Mouse (Mus musculus) CH12.LX (cell line): Measurements from ENCODE around the gene Abhd14a. TPM values are rescaled to one million over a fixed set of nuclear protein-coding genes. Genes with fewer than 3 reads are reported as not detected.

ENCODE experiments used
- DNase-seq: peaks from one replicate; pipeline ENCODE4 v3.0.0-alpha.2; 2013; ENCODE audit errors: extremely low read depth
- H3K27ac ChIP-seq: 2 replicates; pipeline ENCODE4 v1.5.1; 2012; ENCODE audit warnings: low read depth, mild to moderate bottlenecking, control low read depth, moderate library complexity; ENCODE audit not compliant: insufficient read depth
- H3K27me3 ChIP-seq: replicated peaks from 2 replicates; pipeline ENCODE3; 2012; ENCODE audit warnings: inconsistent platforms
- H3K36me3 ChIP-seq, 2 experiments: replicated peaks in 1 of 2; 2 replicates each; pipeline versions ENCODE3 to v1.6.1; 2012; ENCODE audit warnings: inconsistent platforms in 1 of 2, low read length in 1 of 2, mild to moderate bottlenecking in 1 of 2, mixed read lengths in 1 of 2, moderate library complexity in 1 of 2; ENCODE audit not compliant: control insufficient read depth in 1 of 2, insufficient read depth in 1 of 2
- H3K4me1 ChIP-seq, 2 experiments: 2 replicates each; pipeline ENCODE4 v1.6.1; 2012; ENCODE audit warnings: inconsistent platforms in 1 of 2, moderate library complexity in 1 of 2; ENCODE audit not compliant: insufficient read depth in 2 of 2, control insufficient read depth in 1 of 2
- H3K4me2 ChIP-seq: 2 replicates; pipeline ENCODE4 v1.6.1; 2012; ENCODE audit warnings: low read depth, mild to moderate bottlenecking, control low read depth; ENCODE audit not compliant: poor library complexity, insufficient read depth, severe bottlenecking
- H3K4me3 ChIP-seq, 3 experiments: fragments of 150-350 bp in 1 of 3; sonication (generic) in 1 of 3; replicated peaks in 1 of 3; 2 replicates each; pipeline versions ENCODE3 to v1.5.1; 2011 to 2012; ENCODE audit warnings: low read depth in 2 of 3, low read length in 2 of 3, mild to moderate bottlenecking in 2 of 3, moderate library complexity in 2 of 3, control low read depth in 1 of 3, improper control_type of control experiment in 1 of 3, inconsistent platforms in 1 of 3, mixed read lengths in 1 of 3; ENCODE audit not compliant: poor library complexity in 1 of 3
- H3K79me2 ChIP-seq: replicated peaks from 2 replicates; pipeline ENCODE4 v1.6.1; 2012; ENCODE audit warnings: mild to moderate bottlenecking, moderate library complexity; ENCODE audit not compliant: control insufficient read depth, poor library complexity, insufficient read depth, severe bottlenecking; ENCODE audit errors: extremely low read depth
- H3K9ac ChIP-seq: 2 replicates; pipeline ENCODE4 v1.6.1; 2012; ENCODE audit warnings: low read depth, mild to moderate bottlenecking, control low read depth, moderate library complexity; ENCODE audit not compliant: insufficient read depth
- H3K9me3 ChIP-seq: replicated peaks from 2 replicates; pipeline ENCODE3; 2012; ENCODE audit warnings: low read length, inconsistent platforms, mixed read lengths
- CHD1 ChIP-seq: IDR thresholded peaks from 2 replicates; pipeline ENCODE4 v1.6.1; 2012; ENCODE audit warnings: low read depth, low read length, improper control_type of control experiment, inconsistent platforms
- CHD2 ChIP-seq: IDR thresholded peaks from 2 replicates; pipeline ENCODE4 v1.6.1; 2011; ENCODE audit warnings: low read length, improper control_type of control experiment
- KAT2A ChIP-seq: IDR thresholded peaks from 2 replicates; pipeline ENCODE4 v1.6.1; 2012; ENCODE audit warnings: low read length, improper control_type of control experiment, inconsistent platforms; ENCODE audit not compliant: insufficient replicate concordance
- MYC ChIP-seq: IDR thresholded peaks from 2 replicates; pipeline ENCODE4 v1.6.1; 2011; ENCODE audit warnings: low read depth, mild to moderate bottlenecking, improper control_type of control experiment, low read length
- NELFE ChIP-seq: IDR thresholded peaks from 2 replicates; pipeline ENCODE4 v1.6.1; 2011; ENCODE audit warnings: low read depth, low read length, improper control_type of control experiment
- RAD21 ChIP-seq: IDR thresholded peaks from 2 replicates; pipeline ENCODE4 v1.6.1; 2011; ENCODE audit warnings: low read depth, mild to moderate bottlenecking, low read length, improper control_type of control experiment, moderate library complexity
- SMC3 ChIP-seq: IDR thresholded peaks from 2 replicates; pipeline ENCODE4 v1.6.1; 2011; ENCODE audit warnings: low read depth, low read length, improper control_type of control experiment
- TBP ChIP-seq: conservative IDR thresholded peaks from 2 replicates; pipeline ENCODE4 v1.6.1; 2011; ENCODE audit warnings: low read depth, low read length, improper control_type of control experiment
- TCF12 ChIP-seq: IDR thresholded peaks from 2 replicates; pipeline ENCODE4 v1.6.1; 2014; ENCODE audit warnings: low read depth, mild to moderate bottlenecking, inconsistent platforms, low read length, improper control_type of control experiment
- USF1 ChIP-seq: IDR thresholded peaks from 2 replicates; pipeline ENCODE4 v1.6.1; 2014; ENCODE audit warnings: low read depth, mild to moderate bottlenecking, inconsistent platforms, low read length, improper control_type of control experiment
- ZKSCAN1 ChIP-seq: IDR thresholded peaks from 2 replicates; pipeline ENCODE4 v1.6.1; 2012; ENCODE audit warnings: low read depth, inconsistent platforms, low read length, improper control_type of control experiment, borderline replicate concordance
- ZMIZ1 ChIP-seq: IDR thresholded peaks from 2 replicates; pipeline ENCODE4 v1.6.1; 2012; ENCODE audit warnings: low read depth, mild to moderate bottlenecking, inconsistent platforms, low read length, improper control_type of control experiment
- ZNF384 ChIP-seq: IDR thresholded peaks from 2 replicates; pipeline ENCODE4 v1.6.1; 2012; ENCODE audit warnings: low read depth, low read length, improper control_type of control experiment, inconsistent platforms
- dilution Hi-C: fragments of 300-500 bp; cut with MboI; formaldehyde crosslinking; loops from 2 replicates; pipeline ENCODE4 v1.14.3; 2020; ENCODE audit warnings: low sequenced_read_pairs; ENCODE audit not compliant: extremely low pct_unique_long_range_greater_than_20kb, extremely low pct_ligation_motif_present
- in situ Hi-C: fragments of 300-500 bp; cut with MboI; formaldehyde crosslinking; loops from 3 replicates; pipeline ENCODE4 v1.14.3; 2019; ENCODE audit warnings: low sequenced_read_pairs, low pct_ligation_motif_present, low pct_unique_long_range_greater_than_20kb, mixed read lengths
- polyA plus RNA-seq: library from polyadenylated mRNA; unstranded; fragments of >175 nt; gene quantifications from 2 replicates; pipeline ENCODE4 v1.2.1, GENCODE M21; 2012; ENCODE audit warnings: low read depth; ENCODE audit not compliant: insufficient read length
- total RNA-seq, 2 experiments: library from RNA; depleted of rRNA; stranded (reverse); fragments of 300-350 nt in 1 of 2; fragments of >200 nt in 1 of 2; gene quantifications; 2 replicates each; pipeline ENCODE4 v1.2.3; 2012 to 2014

The Abhd14a gene
- total and polyA plus RNA-seq, 3 experiments: 18.2 to 23.3 (median 20.4) TPM

GRCm38 (mm10) chr9:106393548-106393947 is 53.9 kb downstream of the Abhd14a start:
- Histone ChIP-seq H3K9me3 (no peaks in the 10 kb centered on the region), H3K4me1 (peaks cover 7 to 28% of the 10 kb centered on the region in 2 experiments), H3K79me2 (no peaks in the 10 kb centered on the region), H3K9ac (no peak overlapping the region), H3K27ac (no peak overlapping the region), H3K27me3 (peaks cover 3% of the 10 kb centered on the region), H3K4me2 (no peak overlapping the region), H3K4me3 (no peak overlapping the region), H3K36me3 (no peaks in the 10 kb centered on the region)
- DNase-seq: no peak
- dilution Hi-C loops: no loop called here
- TF ChIP-seq ZNF384: no peak
- TF ChIP-seq TCF12: no peak
- no peak for TF ChIP-seq KAT2A
- no peak for TF ChIP-seq RAD21
- TF ChIP-seq TBP: no peak
- no peak for TF ChIP-seq MYC
- no peak for TF ChIP-seq NELFE
- TF ChIP-seq CHD2: no peak
- no peak for TF ChIP-seq USF1
- TF ChIP-seq CHD1: no peak
- TF ChIP-seq ZKSCAN1: no peak
- no peak for TF ChIP-seq SMC3
- in situ Hi-C loops: no loop called here

- in situ Hi-C loops: no loop called here
- peaks cover 7 to 28% of the 10 kb centered on the region in 2 experiments for H3K4me1 ChIP-seq
- no peaks in the 10 kb centered on the region for H3K9me3 ChIP-seq
- no peak overlapping the region for H3K27ac ChIP-seq
- no peak for TF ChIP-seq ZMIZ1
- no peak for TF ChIP-seq CHD2
- H3K79me2 ChIP-seq: no peaks in the 10 kb centered on the region
- no peaks in the 10 kb centered on the region for H3K36me3 ChIP-seq
- DNase-seq: no peak
- H3K4me2 ChIP-seq: no peak overlapping the region
- dilution Hi-C loops: no loop called here
- H3K9ac ChIP-seq: no peak overlapping the region
- H3K4me3 ChIP-seq: no peak overlapping the region
- peaks cover 3% of the 10 kb centered on the region for H3K27me3 ChIP-seq
Measured at GRCm38 (mm10) chr9:106392828-106393527, 54.5 kb downstream of the Abhd14a start.

Other genes starting within 250 kb of the Abhd14a start
- 86.0 and 103 TPM in 2 replicates for gene Ppm1m, start 247.9 kb downstream of the Abhd14a start, total RNA-seq (2012; rRNA removed)
- 54.7 and 60.1 TPM in 2 replicates for gene Ppm1m, start 247.9 kb downstream of the Abhd14a start, total RNA-seq (2014; rRNA removed)
- 99.8 and 111 TPM in 2 replicates for gene Ppm1m, start 247.9 kb downstream of the Abhd14a start, polyA plus RNA-seq
- 120 and 156 TPM in 2 replicates for gene Twf2, start 244.6 kb downstream of the Abhd14a start, total RNA-seq (2012; rRNA removed)
- gene Twf2, start 244.6 kb downstream of the Abhd14a start, total RNA-seq (2014; rRNA removed): 177 and 186 TPM in 2 replicates
- gene Twf2, start 244.6 kb downstream of the Abhd14a start, polyA plus RNA-seq: 129 and 131 TPM in 2 replicates
- gene Tlr9, start 225.1 kb downstream of the Abhd14a start, total RNA-seq (2012; rRNA removed): 1.4 and 1.5 TPM in 2 replicates
- 0.54 and 1.0 TPM in 2 replicates for gene Tlr9, start 225.1 kb downstream of the Abhd14a start, total RNA-seq (2014; rRNA removed)
- 9.9 and 12.5 TPM in 2 replicates for gene Tlr9, start 225.1 kb downstream of the Abhd14a start, polyA plus RNA-seq
- gene Alas1, start 199.0 kb downstream of the Abhd14a start, total RNA-seq (2012; rRNA removed): 65.1 and 71.9 TPM in 2 replicates
- 93.1 and 105 TPM in 2 replicates for gene Alas1, start 199.0 kb downstream of the Abhd14a start, total RNA-seq (2014; rRNA removed)
- 68.2 and 69.6 TPM in 2 replicates for gene Alas1, start 199.0 kb downstream of the Abhd14a start, polyA plus RNA-seq
- 42.7 and 46.7 TPM in 2 replicates for gene Poc1a, start 166.6 kb downstream of the Abhd14a start, total RNA-seq (2012; rRNA removed)
- gene Poc1a, start 166.6 kb downstream of the Abhd14a start, total RNA-seq (2014; rRNA removed): 24.2 and 24.5 TPM in 2 replicates
- 31.9 and 39.8 TPM in 2 replicates for gene Poc1a, start 166.6 kb downstream of the Abhd14a start, polyA plus RNA-seq
- gene Dusp7, start 79.0 kb downstream of the Abhd14a start, total RNA-seq (2012; rRNA removed): 8.0 and 10.0 TPM in 2 replicates
- 4.9 and 6.2 TPM in 2 replicates for gene Dusp7, start 79.0 kb downstream of the Abhd14a start, total RNA-seq (2014; rRNA removed)
- 8.2 and 11.4 TPM in 2 replicates for gene Dusp7, start 79.0 kb downstream of the Abhd14a start, polyA plus RNA-seq
- gene Rpl29, start 18.2 kb downstream of the Abhd14a start, total RNA-seq (2012; rRNA removed): 1,844 and 1,867 TPM in 2 replicates
- 1,058 and 1,082 TPM in 2 replicates for gene Rpl29, start 18.2 kb downstream of the Abhd14a start, total RNA-seq (2014; rRNA removed)
- gene Rpl29, start 18.2 kb downstream of the Abhd14a start, polyA plus RNA-seq: 1,042 and 1,257 TPM in 2 replicates
- gene Acy1, start 9.4 kb downstream of the Abhd14a start, total RNA-seq (2012; rRNA removed): 76.9 and 77.6 TPM in 2 replicates
- gene Acy1, start 9.4 kb downstream of the Abhd14a start, total RNA-seq (2014; rRNA removed): 51.9 and 55.6 TPM in 2 replicates
- 103 and 106 TPM in 2 replicates for gene Acy1, start 9.4 kb downstream of the Abhd14a start, polyA plus RNA-seq
- 3.9 and 5.3 TPM in 2 replicates for gene Abhd14b, start 219 bp downstream of the Abhd14a start, total RNA-seq (2012; rRNA removed)
- 2.9 and 3.6 TPM in 2 replicates for gene Abhd14b, start 219 bp downstream of the Abhd14a start, total RNA-seq (2014; rRNA removed)
- gene Abhd14b, start 219 bp downstream of the Abhd14a start, polyA plus RNA-seq: 4.4 and 5.4 TPM in 2 replicates
- 41.3 and 44.1 TPM in 2 replicates for gene Pcbp4, start 5.6 kb upstream of the Abhd14a start, total RNA-seq (2012; rRNA removed)
- gene Pcbp4, start 5.6 kb upstream of the Abhd14a start, total RNA-seq (2014; rRNA removed): 34.5 and 44.0 TPM in 2 replicates
- gene Pcbp4, start 5.6 kb upstream of the Abhd14a start, polyA plus RNA-seq: 51.9 and 54.2 TPM in 2 replicates
- 0.04 TPM in 1 of 2 replicates, not detected in the other for gene Gpr62, start 18.3 kb upstream of the Abhd14a start, total RNA-seq (2012; rRNA removed)
- not detected in 2 replicates for gene Gpr62, start 18.3 kb upstream of the Abhd14a start, total RNA-seq (2014; rRNA removed)
- 0.11 and 0.20 TPM in 2 replicates for gene Gpr62, start 18.3 kb upstream of the Abhd14a start, polyA plus RNA-seq
- 120 and 167 TPM in 2 replicates for gene Rrp9, start 28.3 kb upstream of the Abhd14a start, total RNA-seq (2012; rRNA removed)
- gene Rrp9, start 28.3 kb upstream of the Abhd14a start, total RNA-seq (2014; rRNA removed): 130 and 137 TPM in 2 replicates
- gene Rrp9, start 28.3 kb upstream of the Abhd14a start, polyA plus RNA-seq: 326 and 339 TPM in 2 replicates
- 12.3 and 12.9 TPM in 2 replicates for gene Parp3, start 29.3 kb upstream of the Abhd14a start, total RNA-seq (2012; rRNA removed)
- gene Parp3, start 29.3 kb upstream of the Abhd14a start, total RNA-seq (2014; rRNA removed): 10.3 and 11.1 TPM in 2 replicates
- gene Parp3, start 29.3 kb upstream of the Abhd14a start, polyA plus RNA-seq: 24.6 and 36.6 TPM in 2 replicates
- gene Iqcf1, start 52.3 kb upstream of the Abhd14a start, total RNA-seq (2012; rRNA removed): not detected in 2 replicates
- not detected in 2 replicates for gene Iqcf1, start 52.3 kb upstream of the Abhd14a start, total RNA-seq (2014; rRNA removed)
- gene Iqcf1, start 52.3 kb upstream of the Abhd14a start, polyA plus RNA-seq: not detected in 2 replicates
- gene Iqcf5, start 66.9 kb upstream of the Abhd14a start, total RNA-seq (2012; rRNA removed): 0.72 TPM in 1 of 2 replicates, not detected in the other
- 0.77 TPM in 1 of 2 replicates, not detected in the other for gene Iqcf5, start 66.9 kb upstream of the Abhd14a start, total RNA-seq (2014; rRNA removed)
- 1.8 and 2.9 TPM in 2 replicates for gene Iqcf5, start 66.9 kb upstream of the Abhd14a start, polyA plus RNA-seq
- not detected in 2 replicates for gene Iqcf3, start 114.0 kb upstream of the Abhd14a start, total RNA-seq (2012; rRNA removed)
- gene Iqcf3, start 114.0 kb upstream of the Abhd14a start, total RNA-seq (2014; rRNA removed): not detected in 2 replicates
- not detected in 2 replicates for gene Iqcf3, start 114.0 kb upstream of the Abhd14a start, polyA plus RNA-seq
- gene Iqcf4, start 123.3 kb upstream of the Abhd14a start, total RNA-seq (2012; rRNA removed): not detected in 2 replicates
- gene Iqcf4, start 123.3 kb upstream of the Abhd14a start, total RNA-seq (2014; rRNA removed): not detected in 2 replicates
- not detected in 2 replicates for gene Iqcf4, start 123.3 kb upstream of the Abhd14a start, polyA plus RNA-seq
- gene Iqcf6, start 178.9 kb upstream of the Abhd14a start, total RNA-seq (2012; rRNA removed): not detected in 2 replicates
- gene Iqcf6, start 178.9 kb upstream of the Abhd14a start, total RNA-seq (2014; rRNA removed): not detected in 2 replicates
- not detected in 2 replicates for gene Iqcf6, start 178.9 kb upstream of the Abhd14a start, polyA plus RNA-seq
- gene Grm2, start 208.4 kb upstream of the Abhd14a start, total RNA-seq (2012; rRNA removed): not detected in 2 replicates
- gene Grm2, start 208.4 kb upstream of the Abhd14a start, total RNA-seq (2014; rRNA removed): not detected in 2 replicates
- gene Grm2, start 208.4 kb upstream of the Abhd14a start, polyA plus RNA-seq: not detected in 2 replicates
- 33.6 and 45.3 TPM in 2 replicates for gene Tex264, start 238.2 kb upstream of the Abhd14a start, total RNA-seq (2012; rRNA removed)
- gene Tex264, start 238.2 kb upstream of the Abhd14a start, total RNA-seq (2014; rRNA removed): 30.9 and 34.3 TPM in 2 replicates
- gene Tex264, start 238.2 kb upstream of the Abhd14a start, polyA plus RNA-seq: 45.2 and 54.8 TPM in 2 replicates